Mouse (Mus musculus): ENCODE measurements around the gene Arhgap25.

DNA sequence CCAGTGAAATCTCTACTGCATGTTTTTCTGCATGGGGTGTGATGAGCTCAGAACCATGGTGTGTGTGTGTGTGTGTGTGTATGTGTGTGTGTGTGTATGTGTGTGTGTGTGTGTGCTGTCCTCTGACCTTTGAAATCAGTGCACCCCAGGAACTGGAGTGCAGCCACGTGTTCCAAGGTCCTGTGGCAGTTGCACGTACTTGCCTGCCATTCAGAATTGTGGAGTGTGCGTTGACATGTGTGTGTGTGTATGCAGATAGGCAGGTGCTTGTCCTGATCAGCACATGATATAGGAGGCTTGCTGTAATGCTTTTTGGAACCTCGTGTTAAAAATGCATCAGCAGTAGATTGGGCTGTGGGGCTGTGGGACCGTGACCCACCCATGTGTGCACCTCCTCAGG, 106.1 kb downstream of the Arhgap25 start:
- TF ChIP-seq CTCF (IDR thresholded peaks at IDR 0.05; ENCODE audit: borderline replicate concordance, insufficient read depth, low read length) (no peak), POLR2A (IDR thresholded peaks at IDR 0.05; ENCODE audit: low read depth, low read length) (no peak)

Data from embryonic fibroblast, embryonic 13.5 days (primary cell).